Mouse (Mus musculus) myocyte (in vitro differentiated cells): ENCODE measurements around the gene H2-Ob. TPM values are rescaled to one million over a fixed set of nuclear protein-coding genes. Genes with fewer than 3 reads are reported as not detected.
"Not testable (repeated sequence)": the region's sequence is repeated elsewhere in the genome, so short reads cannot be mapped to it uniquely, and the experiment has no call there.

ENCODE experiments used
- H3K27me3 ChIP-seq: one replicate; pipeline ENCODE4 v1.6.1; 2011; ENCODE audit not compliant: control insufficient read depth, insufficient read depth, insufficient read length
- H3K36me3 ChIP-seq: one replicate; pipeline ENCODE4 v1.6.1; 2011; ENCODE audit not compliant: control insufficient read depth, insufficient read depth
- H3K4me2 ChIP-seq: one replicate; pipeline ENCODE4 v1.6.1; 2011; ENCODE audit warnings: low read depth, control low read depth
- H3K4me3 ChIP-seq: one replicate; pipeline ENCODE4 v1.5.1; 2011; ENCODE audit warnings: mild to moderate bottlenecking, control low read depth, moderate library complexity
- H3K79me2 ChIP-seq: one replicate; pipeline ENCODE4 v1.6.1; 2011; ENCODE audit not compliant: control insufficient read depth, insufficient read depth
- H3ac ChIP-seq: one replicate; pipeline ENCODE4 v1.6.1; 2011; ENCODE audit not compliant: control insufficient read depth, insufficient read length
- CEBPB ChIP-seq: IDR thresholded peaks from 2 replicates; pipeline ENCODE4 v1.6.1; 2011; ENCODE audit warnings: mild to moderate bottlenecking, moderate library complexity; ENCODE audit not compliant: poor library complexity, insufficient read depth, severe bottlenecking
- E2F4 ChIP-seq: IDR thresholded peaks from one replicate; pipeline ENCODE4 v1.6.1; 2011; ENCODE audit warnings: mild to moderate bottlenecking, control low read depth, moderate library complexity; ENCODE audit not compliant: insufficient read depth
- MAX ChIP-seq: IDR thresholded peaks from one replicate; pipeline ENCODE4 v1.6.1; 2011; ENCODE audit warnings: low read depth, mild to moderate bottlenecking, control low read depth
- MYOD1 ChIP-seq, 3 experiments: IDR thresholded peaks; one replicate each; pipeline ENCODE4 v1.6.1; 2011; ENCODE audit warnings: control low read depth in 2 of 3, low read depth in 2 of 3, mild to moderate bottlenecking in 2 of 3, moderate library complexity in 1 of 3; ENCODE audit not compliant: insufficient read length in 2 of 3, control insufficient read depth in 1 of 3
- MYOG ChIP-seq, 3 experiments: IDR thresholded peaks; one replicate each; pipeline ENCODE4 v1.6.1; 2011; ENCODE audit warnings: control low read depth in 2 of 3, low read depth in 2 of 3, mild to moderate bottlenecking in 2 of 3; ENCODE audit not compliant: insufficient read length in 2 of 3, control insufficient read depth in 1 of 3, insufficient read depth in 1 of 3
- POLR2A ChIP-seq: IDR thresholded peaks from one replicate; pipeline ENCODE4 v1.6.1; 2011; ENCODE audit warnings: low read depth, mild to moderate bottlenecking, control low read depth, moderate library complexity; ENCODE audit not compliant: insufficient read length
- POLR2AphosphoS2 ChIP-seq: IDR thresholded peaks from one replicate; pipeline ENCODE4 v1.6.1; 2011; ENCODE audit warnings: low read depth, control low read depth; ENCODE audit not compliant: insufficient read length
- REST ChIP-seq: IDR thresholded peaks from one replicate; pipeline ENCODE4 v1.6.1; 2011; ENCODE audit warnings: mild to moderate bottlenecking, control low read depth, moderate library complexity; ENCODE audit not compliant: insufficient read depth, insufficient read length
- SRF ChIP-seq: IDR thresholded peaks from one replicate; pipeline ENCODE4 v1.6.1; 2011; ENCODE audit warnings: low read depth; ENCODE audit not compliant: control insufficient read depth, insufficient read length
- TCF12 ChIP-seq: IDR thresholded peaks from one replicate; pipeline ENCODE4 v1.6.1; 2011; ENCODE audit warnings: mild to moderate bottlenecking, control low read depth; ENCODE audit not compliant: poor library complexity, insufficient read depth, severe bottlenecking
- TCF3 ChIP-seq: IDR thresholded peaks from one replicate; pipeline ENCODE4 v1.6.1; 2011; ENCODE audit warnings: low read depth, control low read depth; ENCODE audit not compliant: insufficient read length
- USF1 ChIP-seq: IDR thresholded peaks from one replicate; pipeline ENCODE4 v1.6.1; 2011; ENCODE audit warnings: low read depth, mild to moderate bottlenecking, control low read depth, moderate library complexity
- polyA plus RNA-seq: library from polyadenylated mRNA; unstranded; fragments of >200 nt; fragmentation: generic; extraction: Trizol; gene quantifications from one replicate; pipeline ENCODE4 v1.2.1, GENCODE M21; 2012; ENCODE audit warnings: missing spikeins

H2-Ob gene
- polyA plus RNA-seq, 1 experiment, result not detected

GRCm38 (mm10) chr17:34213936-34214335, 24.8 kb upstream of the H2-Ob start:
- Histone ChIP-seq H3K27me3 (peaks cover 50% of the 10 kb centered on the region), H3K4me2 (no peak overlapping the region)

GRCm38 (mm10) chr17:34215176-34215575, 23.5 kb upstream of the H2-Ob start:
- H3K79me2 ChIP-seq, result no peaks in the 10 kb centered on the region
- no peaks in the 10 kb centered on the region for H3K36me3 ChIP-seq
- TF ChIP-seq MAX (no peak), POLR2AphosphoS2 (no peak), REST (no peak)
- peaks cover 52% of the 10 kb centered on the region for H3K27me3 ChIP-seq
- no peak overlapping the region for H3K4me3 ChIP-seq
- no peak overlapping the region for H3K4me2 ChIP-seq
- H3ac ChIP-seq, result no peak overlapping the region

More at GRCm38 (mm10) chr17:34213936-34214335, 24.8 kb upstream of the H2-Ob start:
- TF ChIP-seq TCF12 (no peak), MAX (no peak), USF1 (no peak), MYOD1 (IDR thresholded peaks at IDR 0.05; ENCODE audit: control insufficient read depth in 1 of 3, insufficient read length in 2 of 3, low read depth in 2 of 3) (no peak), CEBPB (no peak), TCF3 (no peak), MYOG (IDR thresholded peaks at IDR 0.05; ENCODE audit: control insufficient read depth in 1 of 3, insufficient read depth in 1 of 3, insufficient read length in 2 of 3, low read depth in 2 of 3) (no peak), POLR2A (no peak), POLR2AphosphoS2 (no peak), SRF (no peak), REST (no peak), E2F4 (no peak)
- Histone ChIP-seq H3K36me3 (no peaks in the 10 kb centered on the region), H3K4me3 (no peak overlapping the region), H3K79me2 (no peaks in the 10 kb centered on the region), H3ac (no peak overlapping the region)

- TF ChIP-seq USF1 (no peak), MYOG (IDR thresholded peaks at IDR 0.05; ENCODE audit: control insufficient read depth in 1 of 3, insufficient read depth in 1 of 3, insufficient read length in 2 of 3, low read depth in 2 of 3) (no peak), TCF3 (no peak), E2F4 (no peak)
- Histone ChIP-seq H3K4me2 (no peak overlapping the region), H3K36me3 (no peaks in the 10 kb centered on the region), H3ac (no peak overlapping the region), H3K79me2 (no peaks in the 10 kb centered on the region), H3K4me3 (no peak overlapping the region), H3K27me3 (peaks cover 46% of the 10 kb centered on the region)
Observed at GRCm38 (mm10) chr17:34217216-34217928, 21.3 kb upstream of the H2-Ob start.

- no peak overlapping the region for H3K4me3 ChIP-seq
- H3K79me2 ChIP-seq, result no peaks in the 10 kb centered on the region
- H3K27me3 ChIP-seq, result peaks cover 46% of the 10 kb centered on the region
- H3K36me3 ChIP-seq, result no peaks in the 10 kb centered on the region
- no peak overlapping the region for H3ac ChIP-seq
- H3K4me2 ChIP-seq, result no peak overlapping the region
- no peak for TF ChIP-seq REST
- TF ChIP-seq USF1, result no peak
Observed at GRCm38 (mm10) chr17:34217986-34218385, 20.7 kb upstream of the H2-Ob start.

GRCm38 (mm10) chr17:34218675-34219074, 20.0 kb upstream of the H2-Ob start:
- H3K4me3 ChIP-seq, result no peak overlapping the region
- TF ChIP-seq MYOG (IDR thresholded peaks at IDR 0.05; ENCODE audit: control insufficient read depth in 1 of 3, insufficient read depth in 1 of 3, insufficient read length in 2 of 3, low read depth in 2 of 3), result no peak
- TF ChIP-seq POLR2A, result no peak
- TF ChIP-seq MYOD1 (IDR thresholded peaks at IDR 0.05; ENCODE audit: control insufficient read depth in 1 of 3, insufficient read length in 2 of 3, low read depth in 2 of 3), result no peak
- no peak for TF ChIP-seq E2F4
- TF ChIP-seq CEBPB, result no peak
- no peak for TF ChIP-seq USF1
- no peak for TF ChIP-seq TCF3
- TF ChIP-seq POLR2AphosphoS2, result no peak
- TF ChIP-seq MAX, result no peak
- no peak for TF ChIP-seq SRF
- TF ChIP-seq TCF12, result no peak
- TF ChIP-seq REST, result no peak
- no peaks in the 10 kb centered on the region for H3K36me3 ChIP-seq
- no peak overlapping the region for H3ac ChIP-seq
- no peak overlapping the region for H3K4me2 ChIP-seq
- H3K79me2 ChIP-seq, result no peaks in the 10 kb centered on the region
- peaks cover 45% of the 10 kb centered on the region for H3K27me3 ChIP-seq

GRCm38 (mm10) chr17:34219096-34219495, 19.6 kb upstream of the H2-Ob start:
- peaks cover 41% of the 10 kb centered on the region for H3K27me3 ChIP-seq
- H3K4me2 ChIP-seq, H3K36me3 ChIP-seq, H3K4me3 ChIP-seq, H3K79me2 ChIP-seq, H3ac ChIP-seq: not testable (repeated sequence)

- H3K4me3 ChIP-seq, H3ac ChIP-seq, H3K4me2 ChIP-seq, H3K79me2 ChIP-seq, H3K36me3 ChIP-seq: not testable (repeated sequence)
- H3K27me3 ChIP-seq, result peaks cover 37% of the 10 kb centered on the region
Observed at GRCm38 (mm10) chr17:34219801-34220200, 18.9 kb upstream of the H2-Ob start.

GRCm38 (mm10) chr17:34220401-34220800, 18.3 kb upstream of the H2-Ob start:
- not testable (repeated sequence) for H3K4me3 ChIP-seq, H3K79me2 ChIP-seq, H3K36me3 ChIP-seq, H3K4me2 ChIP-seq, H3ac ChIP-seq
- peaks cover 31% of the 10 kb centered on the region for H3K27me3 ChIP-seq
